Mouse (Mus musculus): ENCODE measurements around the gene Clta. TPM values are rescaled to one million over a fixed set of nuclear protein-coding genes. Genes with fewer than 3 reads are reported as not detected.

Gene Clta
- total and polyA plus RNA-seq, 3 experiments = 301 to 454 (median 450) TPM

GRCm38 (mm10) chr4:44073799-44074198, 69.5 kb downstream of the Clta start:
- no peaks in the 10 kb centered on the region for H3K27me3 ChIP-seq (replicated peaks)
- peak overlapping the region; percentile 74 for H3K4me2 ChIP-seq (ENCODE audit: insufficient read depth, low read depth, poor library complexity, severe bottlenecking)
- peak overlapping the region; percentile 35; the same call in 1 of the 2 replicates for H3K27ac ChIP-seq (ENCODE audit: insufficient read depth, low read depth)
- dilution Hi-C loops (cut with MboI; ENCODE audit: extremely low pct_ligation_motif_present, extremely low pct_unique_long_range_greater_than_20kb, low sequenced_read_pairs) = no loop called here
- H3K4me3 ChIP-seq (replicated peaks in 1 of 3; ENCODE audit: low read depth in 2 of 3, low read length in 2 of 3, poor library complexity in 1 of 3) = no peak overlapping the region
- H3K9ac ChIP-seq (ENCODE audit: insufficient read depth, low read depth) = no peak overlapping the region; the same call in 1 of the 2 replicates
- in situ Hi-C loops (cut with MboI; ENCODE audit: low pct_ligation_motif_present, low pct_unique_long_range_greater_than_20kb, low sequenced_read_pairs) = loop anchor here (5.0 to 10.0 kb wide), 2 partner anchors 34 to 91 kb away; no protein-coding TSS in a partner anchor
- H3K36me3 ChIP-seq (replicated peaks in 1 of 2; ENCODE audit: control insufficient read depth in 1 of 2, insufficient read depth in 1 of 2, low read length in 1 of 2) = no peaks in the 10 kb centered on the region
- H3K9me3 ChIP-seq (replicated peaks; ENCODE audit: low read length) = no peaks in the 10 kb centered on the region
- peak; percentile 27 for DNase-seq (ENCODE audit: extremely low read depth)
- peaks cover 5 to 34% of the 10 kb centered on the region in 2 experiments for H3K4me1 ChIP-seq (ENCODE audit: control insufficient read depth in 1 of 2, insufficient read depth in 2 of 2)
- TF ChIP-seq MYC (IDR thresholded peaks at IDR 0.05; ENCODE audit: low read depth, low read length) (peak; percentile 49; the same call in 1 of the 2 replicates), MAFK (IDR thresholded peaks at IDR 0.05; ENCODE audit: insufficient replicate concordance, low read length) (no peak), NRF1 (IDR thresholded peaks at IDR 0.05; ENCODE audit: low read depth, low read length) (no peak), ETS1 (conservative IDR thresholded peaks at IDR 0.05; ENCODE audit: low read depth, low read length) (0 out of 2 replicates have a peak, but pooled peaks have one; percentile 36), USF2 (conservative IDR thresholded peaks at IDR 0.05; ENCODE audit: low read depth, low read length) (no peak), PAX5 (IDR thresholded peaks at IDR 0.05; ENCODE audit: low read length) (no peak), SIN3A (IDR thresholded peaks at IDR 0.05; ENCODE audit: low read length) (0 out of 2 replicates have a peak, but pooled peaks have one; percentile 22), ZNF384 (IDR thresholded peaks at IDR 0.05; ENCODE audit: low read depth, low read length) (peak; percentile 96), CTCF (conservative IDR thresholded peaks at IDR 0.05 in 1 of 2, IDR thresholded peaks at IDR 0.05 in 1 of 2; ENCODE audit: low read depth in 2 of 2, low read length in 2 of 2) (no peak), BHLHE40 (IDR thresholded peaks at IDR 0.05; ENCODE audit: low read depth, low read length) (peak; percentile 92), EP300 (IDR thresholded peaks at IDR 0.05; ENCODE audit: low read length) (peak; percentile 69), ELF1 (IDR thresholded peaks at IDR 0.05; ENCODE audit: low read depth, low read length) (no peak), MAZ (IDR thresholded peaks at IDR 0.05; ENCODE audit: low read depth, low read length) (no peak), TCF12 (IDR thresholded peaks at IDR 0.05; ENCODE audit: low read depth, low read length) (peak; percentile 63), IRF4 (IDR thresholded peaks at IDR 0.05; ENCODE audit: low read depth, low read length) (peak; percentile 71), JUND (conservative IDR thresholded peaks at IDR 0.05; ENCODE audit: low read depth, low read length) (no peak)
- H3K79me2 ChIP-seq (replicated peaks; ENCODE audit: control insufficient read depth, extremely low read depth, insufficient read depth, poor library complexity, severe bottlenecking) = peaks cover 17% of the 10 kb centered on the region

- Histone ChIP-seq H3K9ac (ENCODE audit: insufficient read depth, low read depth) (no peak overlapping the region), H3K4me1 (ENCODE audit: control insufficient read depth in 1 of 2, insufficient read depth in 2 of 2) (peaks cover 5 to 33% of the 10 kb centered on the region in 2 experiments), H3K4me2 (ENCODE audit: insufficient read depth, low read depth, poor library complexity, severe bottlenecking) (no peak overlapping the region), H3K27ac (ENCODE audit: insufficient read depth, low read depth) (no peak overlapping the region), H3K4me3 (replicated peaks in 1 of 3; ENCODE audit: low read depth in 2 of 3, low read length in 2 of 3, poor library complexity in 1 of 3) (no peak overlapping the region), H3K27me3 (replicated peaks) (no peaks in the 10 kb centered on the region), H3K9me3 (replicated peaks; ENCODE audit: low read length) (no peaks in the 10 kb centered on the region), H3K36me3 (replicated peaks in 1 of 2; ENCODE audit: control insufficient read depth in 1 of 2, insufficient read depth in 1 of 2, low read length in 1 of 2) (no peaks in the 10 kb centered on the region), H3K79me2 (replicated peaks; ENCODE audit: control insufficient read depth, extremely low read depth, insufficient read depth, poor library complexity, severe bottlenecking) (peaks cover 17% of the 10 kb centered on the region)
- dilution Hi-C loops (cut with MboI; ENCODE audit: extremely low pct_ligation_motif_present, extremely low pct_unique_long_range_greater_than_20kb, low sequenced_read_pairs) = no loop called here
- DNase-seq (ENCODE audit: extremely low read depth) = no peak
- TF ChIP-seq NELFE (IDR thresholded peaks at IDR 0.05; ENCODE audit: low read depth, low read length) = no peak
- no peak for TF ChIP-seq JUND (conservative IDR thresholded peaks at IDR 0.05; ENCODE audit: low read depth, low read length)
- TF ChIP-seq BHLHE40 (IDR thresholded peaks at IDR 0.05; ENCODE audit: low read depth, low read length) = no peak
- TF ChIP-seq HCFC1 (IDR thresholded peaks at IDR 0.05; ENCODE audit: low read depth, low read length) = no peak
- no peak for TF ChIP-seq CTCF (conservative IDR thresholded peaks at IDR 0.05 in 1 of 2, IDR thresholded peaks at IDR 0.05 in 1 of 2; ENCODE audit: low read depth in 2 of 2, low read length in 2 of 2)
- TF ChIP-seq ELF1 (IDR thresholded peaks at IDR 0.05; ENCODE audit: low read depth, low read length) = no peak
- no peak for TF ChIP-seq USF1 (IDR thresholded peaks at IDR 0.05; ENCODE audit: low read depth, low read length)
- no peak for TF ChIP-seq MAFK (IDR thresholded peaks at IDR 0.05; ENCODE audit: insufficient replicate concordance, low read length)
- TF ChIP-seq CHD1 (IDR thresholded peaks at IDR 0.05; ENCODE audit: low read depth, low read length) = no peak
- no peak for TF ChIP-seq MAZ (IDR thresholded peaks at IDR 0.05; ENCODE audit: low read depth, low read length)
- TF ChIP-seq SMC3 (IDR thresholded peaks at IDR 0.05; ENCODE audit: low read depth, low read length) = no peak
- TF ChIP-seq ZKSCAN1 (IDR thresholded peaks at IDR 0.05; ENCODE audit: borderline replicate concordance, low read depth, low read length) = no peak
- TF ChIP-seq IRF4 (IDR thresholded peaks at IDR 0.05; ENCODE audit: low read depth, low read length) = no peak
- TF ChIP-seq USF2 (conservative IDR thresholded peaks at IDR 0.05; ENCODE audit: low read depth, low read length) = no peak
- TF ChIP-seq POLR2AphosphoS2 (IDR thresholded peaks at IDR 0.05; ENCODE audit: low read depth, low read length) = no peak
- no peak for TF ChIP-seq ETS1 (conservative IDR thresholded peaks at IDR 0.05; ENCODE audit: low read depth, low read length)
- no peak for TF ChIP-seq JUN (IDR thresholded peaks at IDR 0.05; ENCODE audit: insufficient read depth, low read depth, low read length)
- TF ChIP-seq KAT2A (IDR thresholded peaks at IDR 0.05; ENCODE audit: insufficient replicate concordance, low read length) = no peak
- in situ Hi-C loops (cut with MboI; ENCODE audit: low pct_ligation_motif_present, low pct_unique_long_range_greater_than_20kb, low sequenced_read_pairs) = loop anchor here (5.0 to 10.0 kb wide), 2 partner anchors 33 to 90 kb away; no protein-coding TSS in a partner anchor
Measured at GRCm38 (mm10) chr4:44074422-44074821, 70.2 kb downstream of the Clta start.

All from CH12.LX (cell line).